Mouse (Mus musculus) cerebellum, adult 2 months (tissue): ENCODE data around the gene Ephb2.

Experiments
- CTCF ChIP-seq: fragments of 200-500 bp; IDR thresholded peaks from 2 replicates; pipeline ENCODE4 v1.5.1; 2011; ENCODE audit warnings: low read depth, mild to moderate bottlenecking, control low read depth, low read length, moderate library complexity, borderline replicate concordance; ENCODE audit not compliant: insufficient read depth
- POLR2A ChIP-seq: fragments of 200-500 bp; IDR thresholded peaks from 2 replicates; pipeline ENCODE4 v1.6.1; 2011; ENCODE audit warnings: low read length, control low read depth, borderline replicate concordance; ENCODE audit not compliant: insufficient read depth

DNA sequence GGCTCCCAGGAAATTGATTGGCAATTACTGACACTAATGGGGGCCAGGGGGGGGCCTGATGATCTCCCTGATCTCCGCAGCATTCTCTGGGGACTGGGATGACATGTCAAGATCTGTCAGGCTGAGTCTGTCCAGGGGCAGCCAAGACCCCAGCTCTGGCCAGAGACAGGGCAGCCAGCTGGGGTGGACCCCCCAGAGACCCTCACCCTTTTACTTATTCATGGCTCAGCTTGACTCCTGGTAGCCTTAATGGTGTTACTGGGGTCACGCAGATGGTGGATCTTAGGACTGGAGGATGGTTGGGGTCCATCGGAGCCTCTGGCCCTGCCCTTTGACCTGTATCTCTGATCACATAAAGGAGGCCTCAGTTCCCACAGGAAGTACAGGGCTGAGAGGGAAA, 97.5 kb downstream of the Ephb2 start:
- no peak for TF ChIP-seq POLR2A
- no peak for TF ChIP-seq CTCF
